Mouse (Mus musculus) cerebellum, adult 2 months (tissue): ENCODE measurements around the gene Tnnc1.

Source experiments
- CTCF ChIP-seq: fragments of 200-500 bp; IDR thresholded peaks from 2 replicates; pipeline ENCODE4 v1.5.1; 2011; ENCODE audit warnings: low read depth, mild to moderate bottlenecking, control low read depth, low read length, moderate library complexity, borderline replicate concordance; ENCODE audit not compliant: insufficient read depth
- POLR2A ChIP-seq: fragments of 200-500 bp; IDR thresholded peaks from 2 replicates; pipeline ENCODE4 v1.6.1; 2011; ENCODE audit warnings: low read length, control low read depth, borderline replicate concordance; ENCODE audit not compliant: insufficient read depth

GRCm38 (mm10) chr14:31204844-31205243, 3.3 kb upstream of the Tnnc1 start:
- TF ChIP-seq CTCF = no peak
- no peak for TF ChIP-seq POLR2A
